Mouse (Mus musculus) hematopoietic multipotent progenitor cell, adult 10-12 weeks (in vitro differentiated cells): ENCODE data around the gene Cyb5d2. TPM values are rescaled to one million over a fixed set of nuclear protein-coding genes. Genes with fewer than 3 reads are reported as not detected.

Experiments
- polyA plus RNA-seq: library from polyadenylated mRNA; stranded (reverse); fragments of >175 nt; gene quantifications from 2 replicates; pipeline ENCODE4 v1.2.3, GENCODE M21; 2012; ENCODE audit warnings: low replicate concordance

The Cyb5d2 gene
- polyA plus RNA-seq = 1.3 and 1.4 TPM in 2 replicates

GRCm38 (mm10) chr11:72795455-72796295 is at the start of gene Cyb5d2, which contains the start of gene Zzef1:
Gene Cyb5d2 (minus strand): TSS chr11:72796142.
Gene Zzef1 (plus strand): TSS chr11:72796226.

Other genes starting within 250 kb of the Cyb5d2 start
- gene Spns3, start 245.6 kb downstream of the Cyb5d2 start, polyA plus RNA-seq = 22.8 and 35.3 TPM in 2 replicates
- gene Ube2g1, start 188.9 kb downstream of the Cyb5d2 start, polyA plus RNA-seq = 19.1 and 36.2 TPM in 2 replicates
- gene Ankfy1, start 106.1 kb downstream of the Cyb5d2 start, polyA plus RNA-seq = 12.7 and 21.6 TPM in 2 replicates
- gene Zzef1, start 84 bp upstream of the Cyb5d2 start, polyA plus RNA-seq = 15.3 and 23.2 TPM in 2 replicates
- 280 and 291 TPM in 2 replicates for gene Atp2a3, start 165.0 kb upstream of the Cyb5d2 start, polyA plus RNA-seq
- gene P2rx1, start 203.0 kb upstream of the Cyb5d2 start, polyA plus RNA-seq = 0.67 and 1.9 TPM in 2 replicates
- 2.5 and 3.9 TPM in 2 replicates for gene Camkk1, start 222.9 kb upstream of the Cyb5d2 start, polyA plus RNA-seq